Mouse (Mus musculus): ENCODE data around the gene Jade2. TPM values are rescaled to one million over a fixed set of nuclear protein-coding genes. Genes with fewer than 3 reads are reported as not detected.
"Not testable (repeated sequence)": the region's sequence is repeated elsewhere in the genome, so short reads cannot be mapped to it uniquely, and the experiment has no call there.

Gene Jade2
- polyA plus RNA-seq, 1 experiment from 2014 or later: 1.5 TPM

DNA sequence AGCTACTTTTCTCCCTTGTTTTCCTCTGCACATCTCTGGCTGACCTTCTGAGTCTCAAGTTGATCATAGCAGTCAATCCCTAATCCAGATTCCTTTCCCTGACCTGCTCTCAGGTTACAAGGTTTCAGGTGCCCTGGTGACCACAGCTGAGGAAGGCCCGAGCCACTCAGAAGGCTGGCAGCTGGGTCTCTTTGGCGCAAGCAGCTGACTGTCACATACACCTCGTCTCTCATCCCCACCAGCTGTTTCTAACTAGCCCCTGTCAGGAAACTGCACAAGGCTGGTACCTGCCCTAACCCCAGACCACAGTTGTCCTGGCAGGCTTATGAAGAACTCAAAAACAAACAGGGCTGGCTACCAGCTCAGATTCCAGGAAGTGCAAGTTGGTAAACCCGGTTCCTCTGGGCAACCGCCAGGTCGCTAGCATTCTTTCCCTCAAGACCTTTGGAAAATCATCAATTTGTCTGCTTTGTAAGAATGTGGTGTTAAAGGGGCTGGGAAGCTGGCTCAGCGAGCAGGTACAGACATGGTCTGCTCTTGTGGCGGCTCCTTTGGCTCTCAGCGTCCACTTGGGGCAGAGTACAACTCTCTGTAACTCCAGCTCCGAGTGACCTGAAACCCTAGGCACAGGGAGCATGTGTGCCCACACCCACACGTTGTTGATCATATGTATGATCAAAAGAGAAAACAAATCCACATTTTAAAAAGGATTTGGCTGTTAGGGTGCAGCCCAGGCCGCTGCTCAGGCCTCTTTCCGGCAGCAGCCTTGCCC lies 50.2 kb downstream of the Jade2 start:
- no peak overlapping the region for H3K27ac ChIP-seq
- 42% methylated on average over 13 of the region's 13 CpGs for WGBS
- no peaks in the 10 kb centered on the region for H3K27me3 ChIP-seq (replicated peaks)
- no peak for ATAC-seq (ENCODE audit: insufficient read depth, low FRiP score, low read depth)
- H3K9ac ChIP-seq: no peak overlapping the region
- no peak overlapping the region for H3K4me3 ChIP-seq (replicated peaks)
- H3K9me3 ChIP-seq: no peaks in the 10 kb centered on the region
- no peaks in the 10 kb centered on the region for H3K4me1 ChIP-seq
- no peaks in the 10 kb centered on the region for H3K36me3 ChIP-seq
- no peak overlapping the region for H3K4me2 ChIP-seq

DNA sequence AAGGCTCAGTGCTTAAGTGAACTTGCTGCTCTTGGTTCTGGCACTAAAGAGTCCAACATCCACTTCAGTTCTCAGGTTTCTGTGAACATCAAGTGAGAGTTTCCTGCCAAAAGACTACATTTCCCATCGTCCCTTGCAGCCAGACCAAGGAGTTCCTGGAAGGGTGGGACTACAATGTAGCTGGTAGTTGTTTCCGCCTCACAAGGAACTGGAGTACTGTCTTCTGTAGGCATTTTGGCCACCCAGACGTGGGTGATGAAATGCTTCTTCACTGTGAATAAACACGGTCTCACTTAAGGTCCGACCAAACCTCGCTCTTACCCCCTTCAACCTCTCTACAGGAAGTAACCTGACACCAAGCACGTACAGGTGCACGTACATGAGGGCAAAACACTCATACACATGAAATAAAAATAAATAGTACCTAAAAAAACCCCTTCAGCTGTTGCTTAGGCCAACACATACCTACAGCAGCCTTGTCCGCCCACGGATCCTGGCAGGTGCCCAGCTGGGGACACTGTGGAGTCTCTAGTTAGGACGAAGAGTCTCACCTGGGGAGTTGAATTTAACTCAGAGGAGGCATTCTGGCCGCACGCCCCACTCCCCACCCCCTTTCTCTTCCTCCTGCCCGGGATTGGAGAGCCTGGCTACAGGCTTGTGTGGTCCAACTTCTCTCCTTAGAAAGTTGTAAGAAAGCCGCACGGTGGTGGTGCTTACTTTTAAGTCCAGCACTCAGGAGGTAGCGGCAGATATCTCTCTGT lies 52.1 kb downstream of the Jade2 start:
- WGBS: 15% methylated on average over 17 of the region's 17 CpGs
- Histone ChIP-seq H3K4me3 (replicated peaks) (peak overlapping the region; percentile 50), H3K36me3 (no peaks in the 10 kb centered on the region), H3K9me3 (no peaks in the 10 kb centered on the region), H3K4me2 (peak overlapping the region; percentile 56), H3K27me3 (replicated peaks) (no peaks in the 10 kb centered on the region), H3K27ac (peak overlapping the region; percentile 70; the same call in 1 of the 2 replicates), H3K9ac (no peak overlapping the region), H3K4me1 (no peaks in the 10 kb centered on the region)
- peak; percentile 79 for ATAC-seq (ENCODE audit: insufficient read depth, low FRiP score, low read depth)

DNA sequence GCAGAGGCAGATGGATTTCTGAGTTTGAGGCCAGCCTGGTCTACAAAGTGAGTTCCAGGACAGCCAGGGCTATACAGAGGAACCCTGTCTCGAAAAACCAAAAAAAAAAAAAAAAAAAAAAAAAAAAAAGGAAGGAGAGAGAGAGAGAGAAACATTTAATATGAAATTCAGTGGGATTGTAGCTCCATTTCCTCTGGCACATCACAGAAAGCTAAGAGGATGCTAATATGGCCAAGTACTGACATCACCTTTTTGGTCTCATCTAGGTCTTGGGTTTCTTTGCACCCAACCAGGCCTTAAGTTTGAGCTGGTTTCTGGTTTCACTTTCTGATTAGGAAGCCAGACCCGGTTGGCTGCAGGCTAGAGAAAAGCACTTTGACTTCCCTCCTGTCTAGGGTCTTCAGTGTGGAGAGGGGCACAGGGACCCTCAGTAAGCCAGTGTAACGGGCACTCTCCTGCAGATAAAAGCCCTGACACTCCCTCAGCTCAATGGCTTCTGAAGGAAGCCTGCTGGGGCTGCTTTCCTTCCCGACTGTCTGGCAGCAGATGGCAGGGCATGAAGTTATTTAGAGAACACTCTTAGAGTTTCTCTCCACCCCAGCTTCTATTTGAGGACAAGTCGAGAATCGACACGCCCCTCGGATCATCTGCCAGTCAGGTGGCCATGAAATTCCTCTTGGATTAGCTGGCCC lies 56.7 kb downstream of the Jade2 start:
- WGBS: 37% methylated on average over 8 of the region's 8 CpGs
- H3K36me3 ChIP-seq: no peaks in the 10 kb centered on the region
- no peak overlapping the region for H3K4me3 ChIP-seq (replicated peaks)
- H3K4me2 ChIP-seq: no peak overlapping the region
- no peak for ATAC-seq (ENCODE audit: insufficient read depth, low FRiP score, low read depth)
- H3K4me1 ChIP-seq: no peaks in the 10 kb centered on the region
- no peaks in the 10 kb centered on the region for H3K27me3 ChIP-seq (replicated peaks)
- H3K27ac ChIP-seq: no peak overlapping the region
- no peak overlapping the region for H3K9ac ChIP-seq
- no peaks in the 10 kb centered on the region for H3K9me3 ChIP-seq

DNA sequence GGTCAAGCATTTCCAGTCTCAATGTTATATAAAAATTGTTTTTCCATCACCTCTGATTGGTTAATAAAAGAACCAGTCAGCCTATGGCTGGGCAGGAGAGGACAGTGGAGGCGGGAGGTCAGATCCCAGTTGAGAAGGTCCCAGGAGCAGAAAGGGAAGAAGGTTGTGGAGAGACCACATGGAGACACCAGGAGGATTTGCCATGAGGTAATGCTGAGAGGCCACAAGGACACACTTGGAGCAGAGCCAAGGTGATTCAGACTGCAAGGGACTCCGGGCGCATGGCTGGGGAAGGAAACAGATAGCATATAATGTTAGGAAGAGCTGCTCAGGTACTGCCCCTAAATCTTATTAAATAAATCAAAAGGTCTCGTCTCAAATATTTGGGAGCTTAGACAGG lies 61.2 kb downstream of the Jade2 start:
- H3K27me3 ChIP-seq (replicated peaks): no peaks in the 10 kb centered on the region
- no peak overlapping the region for H3K9ac ChIP-seq
- 59% methylated on average over 4 of the region's 4 CpGs for WGBS
- H3K4me1 ChIP-seq: no peaks in the 10 kb centered on the region
- 0 out of 2 replicates have a peak, but pooled peaks cover 7% of the 10 kb centered on the region for H3K36me3 ChIP-seq
- H3K4me3 ChIP-seq (replicated peaks): no peak overlapping the region
- H3K4me2 ChIP-seq: no peak overlapping the region
- no peak overlapping the region for H3K27ac ChIP-seq
- no peak for ATAC-seq (ENCODE audit: insufficient read depth, low FRiP score, low read depth)
- H3K9me3 ChIP-seq: no peaks in the 10 kb centered on the region

DNA sequence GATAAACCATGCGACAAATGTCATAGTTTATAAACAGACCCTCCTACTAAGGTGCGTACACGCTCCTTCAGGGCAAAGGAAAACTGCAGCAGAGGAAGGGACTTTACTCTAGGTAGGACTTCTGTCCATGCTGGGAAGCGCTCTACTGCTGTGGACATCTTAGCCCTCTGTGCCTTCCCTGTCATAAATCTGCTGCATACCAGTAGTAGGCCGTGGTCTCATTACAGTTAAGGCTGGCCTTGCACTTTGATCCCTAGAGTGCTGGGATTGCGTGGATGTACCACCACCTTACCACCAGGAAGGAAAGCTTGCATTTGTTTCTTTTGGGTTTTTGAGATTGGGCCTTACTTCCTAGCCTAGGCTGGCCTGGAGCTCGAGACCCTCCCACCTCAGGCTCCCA lies 66.8 kb downstream of the Jade2 start:
- Histone ChIP-seq H3K4me1 (no peaks in the 10 kb centered on the region), H3K4me3 (replicated peaks) (no peak overlapping the region), H3K4me2 (no peak overlapping the region), H3K9ac (no peak overlapping the region), H3K27me3 (replicated peaks) (no peaks in the 10 kb centered on the region), H3K36me3 (peaks cover 23% of the 10 kb centered on the region), H3K9me3 (no peaks in the 10 kb centered on the region), H3K27ac (no peak overlapping the region)
- no peak for ATAC-seq (ENCODE audit: insufficient read depth, low FRiP score, low read depth)
- WGBS: 93% methylated on average over 7 of the region's 7 CpGs

DNA sequence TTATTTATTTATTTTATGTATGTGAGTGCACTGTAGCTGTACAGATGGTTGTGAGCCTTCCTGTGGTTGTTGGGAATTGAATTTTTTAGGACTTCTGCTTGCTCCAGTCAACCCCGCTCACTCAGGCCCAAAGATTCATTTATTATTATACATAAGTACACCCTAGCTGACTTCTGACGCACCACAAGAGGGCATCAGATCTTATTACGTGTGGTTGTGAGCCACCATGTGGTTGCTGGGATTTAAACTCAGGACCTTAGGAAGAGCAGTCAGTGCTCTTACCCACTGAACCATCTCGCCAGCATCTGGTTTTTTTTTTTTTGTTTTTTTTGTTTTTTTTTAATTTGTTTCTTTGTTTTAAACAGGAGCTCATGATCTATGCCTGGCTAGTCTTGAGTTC lies 67.7 kb downstream of the Jade2 start:
- H3K36me3 ChIP-seq: peaks cover 26% of the 10 kb centered on the region

DNA sequence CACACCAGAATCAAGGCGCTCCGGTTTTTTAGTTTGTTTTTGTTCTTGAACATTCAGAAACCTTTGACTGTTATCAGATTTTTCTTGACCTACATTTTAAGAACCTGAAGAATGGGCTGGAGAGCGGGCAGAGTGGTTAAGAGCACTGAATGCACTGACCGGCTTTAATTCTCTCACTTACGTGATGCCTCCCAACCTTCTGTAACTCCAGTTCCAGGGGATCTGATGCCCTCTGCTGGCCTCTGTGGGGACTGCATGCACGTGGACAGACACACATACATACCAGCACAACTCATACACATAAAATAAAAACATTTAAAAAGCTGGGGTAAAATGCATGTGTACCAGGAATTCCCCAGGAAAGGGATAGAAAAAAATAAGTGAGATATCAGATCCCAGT lies 71.5 kb downstream of the Jade2 start:
- Histone ChIP-seq H3K9ac (no peak overlapping the region), H3K4me3 (replicated peaks) (no peak overlapping the region), H3K9me3 (no peaks in the 10 kb centered on the region), H3K36me3 (peaks cover 26% of the 10 kb centered on the region), H3K27ac (no peak overlapping the region), H3K4me1 (no peaks in the 10 kb centered on the region), H3K4me2 (no peak overlapping the region), H3K27me3 (replicated peaks) (no peaks in the 10 kb centered on the region)
- no peak for ATAC-seq (ENCODE audit: insufficient read depth, low FRiP score, low read depth)
- WGBS: 94% methylated on average over 6 of the region's 6 CpGs

More for the DNA sequence above, 67.7 kb downstream of the Jade2 start:
- not testable (repeated sequence) for H3K9me3 ChIP-seq; H3K9ac ChIP-seq; H3K4me1 ChIP-seq; H3K27me3 ChIP-seq (replicated peaks); H3K27ac ChIP-seq; H3K4me2 ChIP-seq; ATAC-seq (ENCODE audit: insufficient read depth, low FRiP score, low read depth); H3K4me3 ChIP-seq (replicated peaks)
- WGBS: 87% methylated on average over 4 of the region's 4 CpGs

DNA sequence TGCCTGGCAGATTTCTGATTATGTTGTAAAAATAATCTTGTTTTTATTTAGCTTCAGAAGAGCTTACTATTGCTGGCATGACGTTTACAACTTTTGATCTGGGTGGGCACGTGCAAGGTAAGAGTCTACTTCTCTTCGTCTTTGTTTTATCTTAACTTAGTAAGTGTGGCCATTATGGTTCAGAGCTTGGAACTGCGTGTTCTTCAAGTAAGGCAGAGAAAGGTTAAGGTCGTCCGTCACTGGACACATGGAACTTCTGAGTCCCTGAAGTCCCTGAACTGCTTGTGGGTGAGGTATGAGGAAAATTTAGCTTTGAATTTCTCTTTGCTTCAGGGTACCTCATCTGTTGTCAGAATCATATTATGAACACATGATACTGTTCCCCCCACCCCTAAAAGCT lies 74.7 kb downstream of the Jade2 start:
- Histone ChIP-seq H3K9me3 (no peaks in the 10 kb centered on the region), H3K4me3 (replicated peaks) (no peak overlapping the region), H3K4me1 (no peaks in the 10 kb centered on the region), H3K9ac (no peak overlapping the region), H3K27ac (no peak overlapping the region), H3K4me2 (no peak overlapping the region), H3K36me3 (peaks cover 18% of the 10 kb centered on the region), H3K27me3 (replicated peaks) (no peaks in the 10 kb centered on the region)
- WGBS: 86% methylated on average over 6 of the region's 6 CpGs
- no peak for ATAC-seq (ENCODE audit: insufficient read depth, low FRiP score, low read depth)

DNA sequence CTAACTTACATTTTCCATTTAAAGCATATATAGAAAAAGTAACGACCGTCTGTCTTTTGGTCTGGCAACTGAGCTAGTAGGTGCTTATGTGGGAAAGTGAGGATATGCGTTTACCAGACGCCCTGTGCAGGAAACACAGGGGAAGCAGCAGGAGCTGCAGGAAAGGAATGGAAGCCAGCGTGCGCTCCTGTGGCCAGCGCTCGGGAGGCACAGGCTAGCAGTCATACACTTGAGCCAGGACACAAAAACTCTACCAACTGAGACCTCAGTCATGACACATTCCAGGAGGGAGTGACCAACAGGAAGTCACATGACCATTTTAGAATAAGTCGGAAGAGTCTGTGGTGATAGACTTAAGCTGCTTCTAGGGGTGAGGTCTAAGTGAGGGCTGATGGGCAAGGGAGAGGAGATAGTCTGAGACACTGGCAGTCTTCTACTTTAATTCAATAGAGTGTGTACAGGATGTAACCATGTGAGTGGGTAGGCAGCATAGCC lies 76.6 kb downstream of the Jade2 start:
- Histone ChIP-seq H3K4me1 (no peaks in the 10 kb centered on the region), H3K9ac (no peak overlapping the region), H3K27ac (no peak overlapping the region), H3K27me3 (replicated peaks) (no peaks in the 10 kb centered on the region), H3K36me3 (peaks cover 16% of the 10 kb centered on the region), H3K9me3 (no peaks in the 10 kb centered on the region), H3K4me3 (replicated peaks) (no peak overlapping the region), H3K4me2 (no peak overlapping the region)
- no peak for ATAC-seq (ENCODE audit: insufficient read depth, low FRiP score, low read depth)
- 86% methylated on average over 9 of the region's 9 CpGs for WGBS

DNA sequence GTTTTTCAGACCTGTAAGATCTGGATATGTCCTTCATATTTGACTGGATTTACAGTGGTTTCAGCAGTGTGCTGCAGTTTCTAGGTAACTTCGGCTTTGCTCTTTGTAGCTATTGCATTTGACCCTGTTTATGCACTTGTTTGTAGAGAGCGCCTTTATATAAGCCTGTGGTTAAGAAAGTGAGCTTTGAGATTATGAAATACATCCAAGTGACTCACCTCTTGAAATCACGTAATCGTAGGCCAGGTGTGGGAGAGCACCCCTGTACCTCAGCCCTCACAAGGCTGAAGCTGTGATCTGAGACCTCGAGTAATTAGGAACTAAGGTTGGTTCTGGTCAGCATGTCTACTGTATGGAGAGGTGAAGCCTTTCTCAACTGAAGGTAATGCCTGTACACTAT lies 80.0 kb downstream of the Jade2 start:
- H3K4me1 ChIP-seq: no peaks in the 10 kb centered on the region
- no peaks in the 10 kb centered on the region for H3K9me3 ChIP-seq
- WGBS: 90% methylated on average over 5 of the region's 5 CpGs
- no peaks in the 10 kb centered on the region for H3K27me3 ChIP-seq (replicated peaks)
- no peak overlapping the region for H3K4me2 ChIP-seq
- no peak overlapping the region for H3K27ac ChIP-seq
- H3K36me3 ChIP-seq: peaks cover 4% of the 10 kb centered on the region; the same call in 1 of the 2 replicates
- no peak for ATAC-seq (ENCODE audit: insufficient read depth, low FRiP score, low read depth)
- H3K4me3 ChIP-seq (replicated peaks): no peak overlapping the region
- H3K9ac ChIP-seq: no peak overlapping the region

DNA sequence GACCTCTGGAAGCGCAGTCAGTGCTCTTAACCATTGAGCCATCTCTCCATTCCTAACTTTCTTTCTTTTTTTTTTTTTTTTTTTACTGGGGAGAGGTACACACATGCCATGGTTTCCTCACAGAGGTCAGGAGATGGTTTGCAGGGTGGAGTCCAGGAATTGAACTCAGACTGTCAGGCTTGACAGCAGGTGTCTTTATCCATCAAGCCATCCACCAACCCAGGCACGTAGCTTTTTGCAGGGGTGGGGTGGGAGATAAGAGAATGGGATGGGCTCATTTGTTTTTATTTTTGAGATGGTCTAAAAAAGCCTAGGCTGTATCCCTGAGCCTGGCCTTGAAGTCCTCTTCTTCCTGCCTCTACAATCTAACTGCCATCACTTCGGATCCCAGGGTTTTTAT lies 81.9 kb downstream of the Jade2 start:
- Histone ChIP-seq H3K9me3 (no peaks in the 10 kb centered on the region), H3K36me3 (no peaks in the 10 kb centered on the region; the same call in 1 of the 2 replicates), H3K4me1 (no peaks in the 10 kb centered on the region), H3K4me2 (no peak overlapping the region), H3K9ac (no peak overlapping the region), H3K27me3 (replicated peaks) (no peaks in the 10 kb centered on the region), H3K4me3 (replicated peaks) (no peak overlapping the region), H3K27ac (no peak overlapping the region)
- 87% methylated on average over 3 of the region's 3 CpGs for WGBS
- no peak for ATAC-seq (ENCODE audit: insufficient read depth, low FRiP score, low read depth)

DNA sequence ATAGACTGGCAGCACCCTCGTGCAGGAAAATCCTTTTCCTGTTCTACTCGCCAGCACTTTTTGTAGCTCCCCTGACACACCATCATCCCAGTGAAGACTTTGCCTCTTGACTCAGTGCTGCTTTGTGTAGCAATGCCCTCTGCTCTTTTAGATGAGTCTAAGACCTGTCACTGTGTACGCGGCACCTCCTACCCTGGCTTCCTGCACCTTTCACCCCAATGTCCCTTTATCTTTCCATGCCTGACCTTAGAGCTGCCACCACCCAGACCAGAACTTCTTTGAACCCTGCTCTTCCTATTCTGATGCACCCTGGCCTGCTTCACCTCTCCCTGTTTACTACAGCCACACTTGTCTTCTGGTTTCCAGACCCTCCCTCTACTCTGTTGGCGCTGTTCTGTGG lies 89.2 kb downstream of the Jade2 start:
- Histone ChIP-seq H3K4me2 (no peak overlapping the region), H3K9me3 (no peaks in the 10 kb centered on the region), H3K4me3 (replicated peaks) (no peak overlapping the region), H3K4me1 (peaks cover 6% of the 10 kb centered on the region; the same call in 1 of the 2 replicates), H3K36me3 (no peaks in the 10 kb centered on the region), H3K27ac (no peak overlapping the region), H3K27me3 (replicated peaks) (no peaks in the 10 kb centered on the region), H3K9ac (no peak overlapping the region)
- WGBS: 69% methylated on average over 5 of the region's 5 CpGs
- no peak for ATAC-seq (ENCODE audit: insufficient read depth, low FRiP score, low read depth)
